Mouse (Mus musculus): ENCODE results near the gene Chst2.

- TF ChIP-seq CTCF (IDR thresholded peaks at IDR 0.05; ENCODE audit: borderline replicate concordance, insufficient read depth, low read length), result no peak
- TF ChIP-seq POLR2A (IDR thresholded peaks at IDR 0.05; ENCODE audit: low read depth, low read length), result no peak
Measured at GRCm38 (mm10) chr9:95451931-95452330, 45.4 kb upstream of the Chst2 start.

All from embryonic fibroblast, embryonic 13.5 days (primary cell).